Mouse (Mus musculus): ENCODE measurements around the gene Sytl3. TPM values are rescaled to one million over a fixed set of nuclear protein-coding genes. Genes with fewer than 3 reads are reported as not detected.

Sytl3 gene
- polyA plus RNA-seq, 1 experiment from 2014 or later: 0.90 TPM

GRCm38 (mm10) chr17:6780521-6781115 lies 121.7 kb downstream of the Sytl3 start:
- Histone ChIP-seq H3K4me3 (ENCODE audit: low read length) (peak overlapping the region; percentile 84), H3K27ac (ENCODE audit: low read length) (no peak overlapping the region), H3K27me3 (ENCODE audit: control insufficient read depth, insufficient read depth, low read depth, low read length) (no peaks in the 10 kb centered on the region), H3K4me2 (ENCODE audit: low read depth, low read length) (peak overlapping the region; percentile 92), H3K9ac (ENCODE audit: low read length) (peak overlapping the region; percentile 58; the same call in 1 of the 2 replicates), H3K36me3 (ENCODE audit: control insufficient read depth, insufficient read depth, low read length) (no peaks in the 10 kb centered on the region), H3K4me1 (replicated peaks; ENCODE audit: control insufficient read depth, insufficient read depth, low read length) (peaks cover 44% of the 10 kb centered on the region), H3K9me3 (ENCODE audit: control insufficient read depth, low read length) (no peaks in the 10 kb centered on the region)
- no peak for ATAC-seq (ENCODE audit: low read depth)
- WGBS: 39% methylated on average over 4 of the region's 4 CpGs

GRCm38 (mm10) chr17:6781273-6781672 lies 122.4 kb downstream of the Sytl3 start:
- H3K27me3 ChIP-seq (ENCODE audit: control insufficient read depth, insufficient read depth, low read depth, low read length): no peaks in the 10 kb centered on the region
- peak overlapping the region; percentile 92 for H3K4me2 ChIP-seq (ENCODE audit: low read depth, low read length)
- 24% methylated on average over 6 of the region's 6 CpGs for WGBS
- H3K4me1 ChIP-seq (replicated peaks; ENCODE audit: control insufficient read depth, insufficient read depth, low read length): peaks cover 38% of the 10 kb centered on the region
- no peaks in the 10 kb centered on the region for H3K36me3 ChIP-seq (ENCODE audit: control insufficient read depth, insufficient read depth, low read length)
- H3K27ac ChIP-seq (ENCODE audit: low read length): no peak overlapping the region
- H3K9ac ChIP-seq (ENCODE audit: low read length): peak overlapping the region; percentile 58
- no peaks in the 10 kb centered on the region for H3K9me3 ChIP-seq (ENCODE audit: control insufficient read depth, low read length)
- ATAC-seq (ENCODE audit: low read depth): no peak
- H3K4me3 ChIP-seq (ENCODE audit: low read length): peak overlapping the region; percentile 84

- no peaks in the 10 kb centered on the region for H3K9me3 ChIP-seq (ENCODE audit: control insufficient read depth, low read length)
- WGBS: under 1% methylated on average over 21 of the region's 21 CpGs
- no peaks in the 10 kb centered on the region for H3K27me3 ChIP-seq (ENCODE audit: control insufficient read depth, insufficient read depth, low read depth, low read length)
- no peak for ATAC-seq (ENCODE audit: low read depth)
- peak overlapping the region; percentile 92 for H3K4me2 ChIP-seq (ENCODE audit: low read depth, low read length)
- no peaks in the 10 kb centered on the region for H3K36me3 ChIP-seq (ENCODE audit: control insufficient read depth, insufficient read depth, low read length)
- H3K4me3 ChIP-seq (ENCODE audit: low read length): peak overlapping the region; percentile 84
- H3K27ac ChIP-seq (ENCODE audit: low read length): peak overlapping the region; percentile 93
- H3K4me1 ChIP-seq (replicated peaks; ENCODE audit: control insufficient read depth, insufficient read depth, low read length): peaks cover 32% of the 10 kb centered on the region
- H3K9ac ChIP-seq (ENCODE audit: low read length): peak overlapping the region; percentile 75
These were observed 123.2 kb downstream of the Sytl3 start for GRCm38 (mm10) chr17:6782033-6782526.

- peak; percentile 89 for ATAC-seq (ENCODE audit: low read depth)
- H3K27ac ChIP-seq (ENCODE audit: low read length): peak within 1 kb of the TSS; percentile 96
- no peaks in the 10 kb centered on the region for H3K9me3 ChIP-seq (ENCODE audit: control insufficient read depth, low read length)
- H3K27me3 ChIP-seq (ENCODE audit: control insufficient read depth, insufficient read depth, low read depth, low read length): no peaks in the 10 kb centered on the region
- H3K4me1 ChIP-seq (replicated peaks; ENCODE audit: control insufficient read depth, insufficient read depth, low read length): peaks cover 26% of the 10 kb centered on the region
- H3K4me3 ChIP-seq (ENCODE audit: low read length): peak within 1 kb of the TSS; percentile 84
- H3K36me3 ChIP-seq (ENCODE audit: control insufficient read depth, insufficient read depth, low read length): no peaks in the 10 kb centered on the region
- H3K9ac ChIP-seq (ENCODE audit: low read length): peak within 1 kb of the TSS; percentile 83
- under 1% methylated on average over 52 of the region's 52 CpGs for WGBS
- H3K4me2 ChIP-seq (ENCODE audit: low read depth, low read length): peak within 1 kb of the TSS; percentile 92
These were observed 123.7 kb downstream of the Sytl3 start, which contains the start of gene Ezr for GRCm38 (mm10) chr17:6782611-6783005. Gene Ezr, minus strand, starts transcription at chr17:6782784.

GRCm38 (mm10) chr17:6783006-6783661 lies 124.2 kb downstream of the Sytl3 start:
- Histone ChIP-seq H3K4me3 (ENCODE audit: low read length) (peak overlapping the region; percentile 84), H3K4me1 (replicated peaks; ENCODE audit: control insufficient read depth, insufficient read depth, low read length) (peaks cover 22% of the 10 kb centered on the region), H3K36me3 (ENCODE audit: control insufficient read depth, insufficient read depth, low read length) (no peaks in the 10 kb centered on the region), H3K27me3 (ENCODE audit: control insufficient read depth, insufficient read depth, low read depth, low read length) (no peaks in the 10 kb centered on the region), H3K27ac (ENCODE audit: low read length) (peak overlapping the region; percentile 96), H3K9me3 (ENCODE audit: control insufficient read depth, low read length) (no peaks in the 10 kb centered on the region), H3K9ac (ENCODE audit: low read length) (peak overlapping the region; percentile 83), H3K4me2 (ENCODE audit: low read depth, low read length) (peak overlapping the region; percentile 92)
- ATAC-seq (ENCODE audit: low read depth): peak; percentile 59
- WGBS: under 1% methylated on average over 46 of the region's 58 CpGs

- Histone ChIP-seq H3K4me3 (ENCODE audit: low read length) (peak overlapping the region; percentile 84), H3K36me3 (ENCODE audit: control insufficient read depth, insufficient read depth, low read length) (no peaks in the 10 kb centered on the region), H3K9me3 (ENCODE audit: control insufficient read depth, low read length) (no peaks in the 10 kb centered on the region), H3K27ac (ENCODE audit: low read length) (no peak overlapping the region), H3K9ac (ENCODE audit: low read length) (peak overlapping the region; percentile 83), H3K4me2 (ENCODE audit: low read depth, low read length) (peak overlapping the region; percentile 92), H3K27me3 (ENCODE audit: control insufficient read depth, insufficient read depth, low read depth, low read length) (no peaks in the 10 kb centered on the region), H3K4me1 (replicated peaks; ENCODE audit: control insufficient read depth, insufficient read depth, low read length) (peaks cover 17% of the 10 kb centered on the region)
- no peak for ATAC-seq (ENCODE audit: low read depth)
- WGBS: 27% methylated on average over 10 of the region's 10 CpGs
These were observed 125.0 kb downstream of the Sytl3 start for GRCm38 (mm10) chr17:6783756-6784357.

GRCm38 (mm10) chr17:6787241-6787640 lies 128.3 kb downstream of the Sytl3 start:
- Histone ChIP-seq H3K9ac (ENCODE audit: low read length) (no peak overlapping the region), H3K27ac (ENCODE audit: low read length) (no peak overlapping the region), H3K9me3 (ENCODE audit: control insufficient read depth, low read length) (no peaks in the 10 kb centered on the region), H3K4me3 (ENCODE audit: low read length) (no peak overlapping the region), H3K4me1 (replicated peaks; ENCODE audit: control insufficient read depth, insufficient read depth, low read length) (peaks cover 4% of the 10 kb centered on the region), H3K27me3 (ENCODE audit: control insufficient read depth, insufficient read depth, low read depth, low read length) (no peaks in the 10 kb centered on the region), H3K36me3 (ENCODE audit: control insufficient read depth, insufficient read depth, low read length) (no peaks in the 10 kb centered on the region), H3K4me2 (ENCODE audit: low read depth, low read length) (no peak overlapping the region)
- WGBS: 80% methylated on average over 4 of the region's 4 CpGs
- no peak for ATAC-seq (ENCODE audit: low read depth)

All from lung, embryonic 16.5 days (tissue).